Mouse (Mus musculus): ENCODE measurements at regions not wholly inside any gene's neighbourhood (a gene's known extent, or its start where the extent isn't known, plus 50 kb on each side); places are given as distances from the start of the nearest gene placed in this dataset.

- no peak for ATAC-seq (replicated peaks; ENCODE audit: poor library complexity)
Measured at GRCm38 (mm10) chr19:33040991-33041390, 283.7 kb downstream of the Pten start.

DNA sequence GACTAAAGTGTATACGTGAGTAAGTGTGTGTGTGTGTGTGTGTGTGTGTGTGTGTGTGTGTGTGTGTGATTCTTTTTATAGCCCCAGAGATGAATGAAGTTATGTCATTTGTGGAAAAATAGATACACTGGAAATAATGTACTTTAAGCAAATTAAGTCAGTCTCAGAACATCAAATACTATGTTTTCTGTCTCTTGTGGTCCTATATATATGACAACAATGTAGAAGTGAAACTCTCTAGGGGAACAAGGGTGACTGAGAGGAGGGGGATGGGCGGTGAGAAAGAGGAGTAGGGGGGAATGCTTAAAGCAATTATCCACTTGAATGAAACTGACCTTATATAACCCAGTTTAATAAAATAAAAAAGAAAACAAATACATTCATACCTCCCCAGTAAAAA, 285.5 kb downstream of the Pten start:
- ATAC-seq (replicated peaks; ENCODE audit: poor library complexity) = no peak

DNA sequence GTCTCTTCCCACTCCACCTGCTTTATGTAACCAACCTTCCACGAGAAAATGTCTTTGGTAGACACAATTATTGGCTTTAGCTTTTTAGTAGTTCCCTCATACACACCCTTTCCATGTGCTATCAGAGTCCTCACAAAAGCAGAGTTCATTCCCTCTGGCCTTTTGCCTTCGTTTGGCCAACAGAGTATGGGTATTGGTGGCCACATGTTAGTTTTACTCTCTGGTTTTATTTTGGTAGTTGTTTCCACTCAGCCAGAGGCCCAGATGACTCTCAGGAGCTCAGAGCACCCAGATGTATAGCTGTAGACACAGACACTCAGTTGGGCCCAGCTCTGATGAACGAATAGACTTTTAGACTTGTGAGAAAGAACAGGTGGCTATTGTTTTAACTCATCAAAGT, 286.4 kb downstream of the Pten start:
- no peak for ATAC-seq (replicated peaks; ENCODE audit: poor library complexity)

- ATAC-seq (replicated peaks; ENCODE audit: poor library complexity) = no peak
Measured at GRCm38 (mm10) chr19:33048754-33049442, 291.6 kb downstream of the Pten start.

- ATAC-seq (replicated peaks; ENCODE audit: poor library complexity) = no peak
Measured at GRCm38 (mm10) chr19:33053199-33053867, 296.0 kb downstream of the Pten start.

- peak; percentile 75 for ATAC-seq (replicated peaks; ENCODE audit: poor library complexity)
Measured at GRCm38 (mm10) chr19:33056372-33056791, 299.1 kb downstream of the Pten start.

DNA sequence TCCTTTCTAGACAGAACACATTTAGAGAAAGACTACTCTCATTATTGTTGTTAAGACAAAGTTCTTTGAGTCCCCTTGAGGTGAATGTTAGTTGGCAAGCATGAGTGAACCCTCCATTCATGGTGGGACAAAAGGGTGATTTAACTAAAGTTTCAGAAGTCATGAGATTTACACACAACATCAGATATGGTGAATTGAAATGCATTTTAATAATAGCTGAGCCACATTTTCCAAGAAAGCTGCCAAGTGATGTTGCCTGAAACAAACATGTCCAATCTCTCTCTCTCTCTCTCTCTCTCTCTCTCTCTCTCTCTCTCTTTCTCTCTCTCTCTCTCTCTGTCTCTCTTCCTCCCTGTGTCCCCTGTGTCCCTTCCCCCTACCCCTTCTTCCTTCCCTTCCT, 303.7 kb downstream of the Pten start:
- no peak for ATAC-seq (replicated peaks; ENCODE audit: poor library complexity)

GRCm38 (mm10) chr19:33062165-33063058, 305.1 kb downstream of the Pten start:
- ATAC-seq (replicated peaks; ENCODE audit: poor library complexity) = no peak

GRCm38 (mm10) chr19:33065274-33066200, 308.2 kb downstream of the Pten start:
- no peak for ATAC-seq (replicated peaks; ENCODE audit: poor library complexity)

- ATAC-seq (replicated peaks; ENCODE audit: poor library complexity) = no peak
Measured at GRCm38 (mm10) chr19:33068351-33068955, 311.2 kb downstream of the Pten start.

- no peak for ATAC-seq (replicated peaks; ENCODE audit: poor library complexity)
Measured at GRCm38 (mm10) chr19:33069761-33070160, 312.5 kb downstream of the Pten start.

- no peak for ATAC-seq (replicated peaks; ENCODE audit: poor library complexity)
Measured at GRCm38 (mm10) chr19:33072299-33072698, 315.0 kb downstream of the Pten start.

DNA sequence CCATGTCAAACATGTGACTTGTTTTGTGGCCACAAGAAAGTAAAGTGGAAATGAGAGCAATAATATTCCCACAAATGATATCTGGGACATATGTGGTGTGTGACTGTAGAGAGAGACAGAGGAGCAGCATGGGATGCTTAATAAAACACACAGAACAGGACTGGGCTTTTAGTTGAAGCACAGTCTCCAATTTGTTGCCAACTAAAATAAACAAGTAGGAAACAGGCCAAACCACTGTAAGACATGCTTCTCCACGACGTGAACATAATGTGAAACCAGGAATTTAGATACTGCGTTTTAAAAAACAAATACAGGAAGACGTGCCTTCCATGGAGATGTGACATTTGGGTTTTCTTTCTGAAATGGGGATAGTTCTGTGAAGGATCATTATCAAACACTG, 317.2 kb downstream of the Rnls start:
- no peak for ATAC-seq (replicated peaks; ENCODE audit: poor library complexity)

- no peak; the same call in 1 of the 2 replicates for ATAC-seq (replicated peaks; ENCODE audit: poor library complexity)
Measured at GRCm38 (mm10) chr19:33078681-33079360, 313.3 kb downstream of the Rnls start.

GRCm38 (mm10) chr19:33079959-33080358, 312.1 kb downstream of the Rnls start:
- no peak for ATAC-seq (replicated peaks; ENCODE audit: poor library complexity)

DNA sequence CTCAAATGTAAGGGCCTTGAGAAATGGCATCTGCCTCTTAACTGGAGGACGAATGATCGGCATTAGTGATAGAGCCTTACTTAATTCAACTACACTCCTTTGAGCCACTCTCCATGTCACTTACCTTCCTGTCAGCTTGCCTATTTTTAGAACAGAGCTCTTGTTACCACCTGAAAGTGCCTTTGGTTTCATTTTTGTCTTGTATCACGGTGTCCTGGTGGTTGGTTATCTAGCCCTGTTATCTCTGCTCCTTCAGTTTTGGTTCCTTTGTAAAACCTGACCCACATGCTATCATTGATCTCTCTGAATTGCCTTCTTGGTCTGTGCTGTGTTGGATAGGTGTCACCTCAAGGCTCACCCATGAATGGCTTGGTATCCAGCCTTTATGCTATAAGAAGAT, 310.6 kb downstream of the Rnls start:
- ATAC-seq (replicated peaks; ENCODE audit: poor library complexity) = no peak

GRCm38 (mm10) chr19:33083371-33083770, 308.7 kb downstream of the Rnls start:
- no peak for ATAC-seq (replicated peaks; ENCODE audit: poor library complexity)

- no peak for ATAC-seq (replicated peaks; ENCODE audit: poor library complexity)
Measured at GRCm38 (mm10) chr19:33084683-33085082, 307.4 kb downstream of the Rnls start.

All from megakaryocyte progenitor cell, adult 5-6 weeks (primary cell).